Mouse (Mus musculus) right cerebral cortex, postnatal 36 days (tissue): ENCODE data around the gene Urad.

Experiments used
- DNase-seq, 2 experiments: peaks; one replicate each; pipeline ENCODE4 v3.0.0; 2022; ENCODE audit warnings: low spot score in 2 of 2, mixed read lengths in 1 of 2

The Urad gene

DNA sequence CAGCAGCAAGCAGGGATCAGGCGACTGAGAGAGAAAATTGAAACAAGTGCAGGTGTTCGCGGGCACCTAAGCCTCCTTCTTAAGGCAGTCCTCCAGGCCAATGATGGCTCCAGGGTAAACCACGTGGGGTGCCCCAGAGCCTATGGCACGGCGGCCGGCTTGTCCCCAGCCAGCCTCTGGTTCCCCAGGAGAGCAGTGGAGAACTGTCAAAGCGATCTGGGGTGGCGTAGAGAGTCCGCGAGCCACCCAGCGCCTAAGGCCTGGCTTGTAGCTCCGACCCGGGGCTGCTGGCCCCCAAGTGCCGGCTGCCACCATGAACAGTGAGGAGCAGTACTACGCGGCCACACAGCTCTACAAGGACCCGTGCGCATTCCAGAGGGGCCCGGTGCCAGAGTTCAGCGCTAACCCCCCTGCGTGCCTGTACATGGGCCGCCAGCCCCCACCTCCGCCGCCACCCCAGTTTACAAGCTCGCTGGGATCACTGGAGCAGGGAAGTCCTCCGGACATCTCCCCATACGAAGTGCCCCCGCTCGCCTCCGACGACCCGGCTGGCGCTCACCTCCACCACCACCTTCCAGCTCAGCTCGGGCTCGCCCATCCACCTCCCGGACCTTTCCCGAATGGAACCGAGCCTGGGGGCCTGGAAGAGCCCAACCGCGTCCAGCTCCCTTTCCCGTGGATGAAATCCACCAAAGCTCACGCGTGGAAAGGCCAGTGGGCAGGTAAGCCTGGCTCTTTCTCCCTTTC lies 52.1 kb downstream of the Urad start, which contains the start of gene Pdx1:
Pdx1 (plus strand) TSS at position 34 of the 747 bp plus-strand sequence.
- DNase-seq: no peak

DNA sequence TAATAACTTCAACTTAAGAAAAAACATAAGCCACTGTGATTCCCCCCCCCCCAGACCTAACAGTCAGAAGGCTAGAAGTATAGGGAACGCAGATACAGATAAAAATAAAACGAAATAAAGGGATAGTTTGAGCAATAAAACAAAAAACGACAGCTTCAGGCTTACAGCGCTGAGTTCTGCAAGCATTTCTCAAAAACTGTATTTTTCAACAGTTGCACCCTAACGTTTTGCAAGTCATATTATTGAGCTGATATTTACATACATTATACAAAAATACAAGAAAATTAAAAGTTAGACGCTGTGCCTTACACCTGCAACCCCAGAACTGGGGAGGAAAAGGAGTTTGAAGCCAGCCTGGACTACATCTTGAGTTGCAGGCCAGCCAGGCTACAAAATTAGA lies 52.9 kb downstream of the Urad start:
- no peak for DNase-seq

DNA sequence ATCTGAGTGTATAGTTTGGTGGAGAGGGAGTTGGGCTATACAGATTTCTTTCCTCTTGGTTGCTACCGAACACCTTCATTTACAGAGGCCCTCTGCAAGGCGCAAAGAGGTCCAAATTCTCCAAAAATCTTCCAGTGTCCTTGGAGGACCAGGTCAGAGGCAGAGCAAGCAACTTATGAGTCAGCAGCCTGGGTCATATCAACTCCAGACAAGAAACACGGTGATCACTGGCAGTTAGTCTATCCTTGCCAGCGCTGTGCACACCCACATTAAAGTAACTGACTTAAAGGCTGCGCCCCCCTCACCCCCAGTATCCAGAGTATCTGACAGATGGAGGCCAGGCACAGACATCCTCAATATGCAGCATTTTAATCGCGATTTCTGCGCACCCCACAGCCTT lies 53.5 kb downstream of the Urad start:
- DNase-seq: no peak

DNA sequence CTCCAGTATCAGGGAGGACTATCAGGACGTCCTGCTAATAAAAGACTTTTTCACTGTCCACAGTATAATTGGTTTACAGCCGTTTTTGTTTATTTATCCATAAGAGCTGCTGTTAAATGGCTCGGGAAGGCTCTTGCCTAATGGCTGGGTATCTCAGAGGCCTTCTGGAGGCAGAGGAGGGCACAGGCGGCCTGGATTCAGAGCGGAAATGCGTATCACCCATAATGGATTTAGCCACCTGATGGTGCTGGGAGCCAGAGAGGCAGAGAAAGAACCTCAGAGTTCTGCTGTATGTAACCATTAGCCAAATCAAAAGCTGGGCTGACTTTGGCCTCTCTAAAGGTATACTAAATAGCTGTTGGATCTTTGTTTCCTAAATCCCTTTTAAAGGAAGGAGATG lies 54.8 kb downstream of the Urad start:
- DNase-seq: no peak
